Mouse (Mus musculus): Measurements from ENCODE around the gene Apoc4. TPM values are rescaled to one million over a fixed set of nuclear protein-coding genes. Genes with fewer than 3 reads are reported as not detected.

Apoc4 gene
- total RNA-seq, 1 experiment from 2014 or later, result 0.48 TPM

GRCm38 (mm10) chr7:19651063-19651786 is 30.1 kb downstream of the Apoc4 start:
- no peak for ATAC-seq (replicated peaks; ENCODE audit: insufficient number of reproducible peaks, low FRiP score, low TSS enrichment, poor library complexity, severe bottlenecking)

GRCm38 (mm10) chr7:19641223-19641622 is 40.1 kb downstream of the Apoc4 start:
- ATAC-seq (replicated peaks; ENCODE audit: insufficient number of reproducible peaks, low FRiP score, low TSS enrichment, poor library complexity, severe bottlenecking), result no peak

- no peak for ATAC-seq (replicated peaks; ENCODE audit: insufficient number of reproducible peaks, low FRiP score, low TSS enrichment, poor library complexity, severe bottlenecking)
Observed at GRCm38 (mm10) chr7:19635074-19635827, 46.0 kb downstream of the Apoc4 start.

GRCm38 (mm10) chr7:19634591-19634990 is 46.7 kb downstream of the Apoc4 start:
- ATAC-seq (replicated peaks; ENCODE audit: insufficient number of reproducible peaks, low FRiP score, low TSS enrichment, poor library complexity, severe bottlenecking), result no peak

GRCm38 (mm10) chr7:19633855-19634254 is 47.4 kb downstream of the Apoc4 start:
- ATAC-seq (replicated peaks; ENCODE audit: insufficient number of reproducible peaks, low FRiP score, low TSS enrichment, poor library complexity, severe bottlenecking), result no peak

GRCm38 (mm10) chr7:19633197-19633596 is 48.1 kb downstream of the Apoc4 start:
- ATAC-seq (replicated peaks; ENCODE audit: insufficient number of reproducible peaks, low FRiP score, low TSS enrichment, poor library complexity, severe bottlenecking), result no peak

- ATAC-seq (replicated peaks; ENCODE audit: insufficient number of reproducible peaks, low FRiP score, low TSS enrichment, poor library complexity, severe bottlenecking), result no peak
Observed at GRCm38 (mm10) chr7:19632720-19633119, 48.6 kb downstream of the Apoc4 start.

GRCm38 (mm10) chr7:19632275-19632674 is 49.0 kb downstream of the Apoc4 start:
- ATAC-seq (replicated peaks; ENCODE audit: insufficient number of reproducible peaks, low FRiP score, low TSS enrichment, poor library complexity, severe bottlenecking), result no peak

- peak; percentile 13; the same call in 1 of the 2 replicates for ATAC-seq (replicated peaks; ENCODE audit: insufficient number of reproducible peaks, low FRiP score, low TSS enrichment, poor library complexity, severe bottlenecking)
Observed at GRCm38 (mm10) chr7:19629361-19629734, 51.9 kb downstream of the Apoc4 start, which contains the start of gene Relb. TSS of gene Relb (minus strand) at chr7:19629438.

GRCm38 (mm10) chr7:19628536-19629360 is 52.5 kb downstream of the Apoc4 start:
- ATAC-seq (replicated peaks; ENCODE audit: insufficient number of reproducible peaks, low FRiP score, low TSS enrichment, poor library complexity, severe bottlenecking), result peak; percentile 86

GRCm38 (mm10) chr7:19628192-19628535 is 53.1 kb downstream of the Apoc4 start:
- no peak for ATAC-seq (replicated peaks; ENCODE audit: insufficient number of reproducible peaks, low FRiP score, low TSS enrichment, poor library complexity, severe bottlenecking)

Other genes with a start within 250 kb of the Apoc4 start
- 9.0 to 21.1 TPM (median 9.6 TPM) in 3 replicates for gene Mark4, start 222.7 kb downstream of the Apoc4 start, total RNA-seq (2017)
- gene Exoc3l2, start 218.1 kb downstream of the Apoc4 start, total RNA-seq (2017), result 0.11 to 1.4 TPM (median 0.49 TPM) in 3 replicates
- 3.5 to 4.4 TPM (median 4.0 TPM) in 3 replicates for gene Bloc1s3, start 173.1 kb downstream of the Apoc4 start, total RNA-seq (2017)
- 19.9 to 35.2 TPM (median 23.4 TPM) in 3 replicates for gene Trappc6a, start 173.1 kb downstream of the Apoc4 start, total RNA-seq (2017)
- gene Nkpd1, start 163.6 kb downstream of the Apoc4 start, total RNA-seq (2017), result not detected in 3 replicates
- gene Ppp1r37, start 118.4 kb downstream of the Apoc4 start, total RNA-seq (2017), result 8.9 to 26.0 TPM (median 18.8 TPM) in 3 replicates
- 4.2 to 8.9 TPM (median 5.1 TPM) in 3 replicates for gene Zfp296, start 104.2 kb downstream of the Apoc4 start, total RNA-seq (2017)
- gene Gemin7, start 103.9 kb downstream of the Apoc4 start, total RNA-seq (2017), result 52.9 to 68.5 TPM (median 62.3 TPM) in 3 replicates
- 43.4 to 59.5 TPM (median 53.5 TPM) in 3 replicates for gene Clasrp, start 77.0 kb downstream of the Apoc4 start, total RNA-seq (2017)
- 26.3 to 29.9 TPM (median 27.3 TPM) in 3 replicates for gene Relb, start 52.0 kb downstream of the Apoc4 start, total RNA-seq (2017)
- gene Clptm1, start 16.4 kb downstream of the Apoc4 start, total RNA-seq (2017), result 42.6 to 53.9 TPM (median 51.1 TPM) in 3 replicates
- gene Apoc2, start 3.5 kb downstream of the Apoc4 start, total RNA-seq (2017), result 221 to 583 TPM (median 515 TPM) in 3 replicates
- gene Gm44805, start 56 bp downstream of the Apoc4 start, total RNA-seq (2017), result not detected in 3 replicates
- gene Apoc1, start 11.2 kb upstream of the Apoc4 start, total RNA-seq (2017), result 10.9 to 16.5 TPM (median 12.4 TPM) in 3 replicates
- 4,026 to 6,646 TPM (median 6,582 TPM) in 3 replicates for gene Apoe, start 17.7 kb upstream of the Apoc4 start, total RNA-seq (2017)
- gene Tomm40, start 34.0 kb upstream of the Apoc4 start, total RNA-seq (2017), result 19.6 to 24.2 TPM (median 23.8 TPM) in 3 replicates
- not detected in 3 replicates for gene Nectin2, start 69.0 kb upstream of the Apoc4 start, total RNA-seq (2017)
- gene Bcam, start 89.5 kb upstream of the Apoc4 start, total RNA-seq (2017), result not detected in 3 replicates
- gene Cblc, start 115.3 kb upstream of the Apoc4 start, total RNA-seq (2017), result not detected in 3 replicates
- gene Bcl3, start 141.3 kb upstream of the Apoc4 start, total RNA-seq (2017), result 13.7 to 16.6 TPM (median 13.9 TPM) in 3 replicates
- gene Gm19345, start 170.5 kb upstream of the Apoc4 start, total RNA-seq (2017), result not detected in 3 replicates
- gene Ceacam16, start 179.8 kb upstream of the Apoc4 start, total RNA-seq (2017), result 0.39 TPM in 1 of 3 replicates, not detected in the others
- gene Ceacam19, start 206.5 kb upstream of the Apoc4 start, total RNA-seq (2017), result 0.38 to 1.2 TPM (median 0.75 TPM) in 3 replicates
- 8.2 to 13.6 TPM (median 12.2 TPM) in 3 replicates for gene Pvr, start 239.7 kb upstream of the Apoc4 start, total RNA-seq (2017)

Data from monocyte, adult 5-6 weeks (primary cell).